Mouse (Mus musculus) heart, adult 2 months (tissue): ENCODE data around the gene Mecom. TPM values are rescaled to one million over a fixed set of nuclear protein-coding genes. Genes with fewer than 3 reads are reported as not detected.

ENCODE experiments used
- DNase-seq, 2 experiments: peaks; one replicate each; pipeline ENCODE4 v3.0.0; 2021
- H3K27ac ChIP-seq: fragments of 200-600 bp; 2 replicates; pipeline ENCODE4 v1.8.1; 2022
- H3K27me3 ChIP-seq: fragments of 200-500 bp; 2 replicates; pipeline ENCODE4 v1.6.1; 2012; ENCODE audit warnings: mild to moderate bottlenecking, low read length, inconsistent platforms, mixed read lengths; ENCODE audit not compliant: control insufficient read depth, insufficient read depth
- H3K36me3 ChIP-seq: fragments of 200-500 bp; 2 replicates; pipeline ENCODE4 v1.6.1; 2012; ENCODE audit warnings: low read length, inconsistent platforms; ENCODE audit not compliant: control insufficient read depth, insufficient read depth
- H3K4me1 ChIP-seq: fragments of 200-500 bp; 2 replicates; pipeline ENCODE4 v1.6.1; 2011; ENCODE audit warnings: low read length; ENCODE audit not compliant: control insufficient read depth, insufficient read depth
- H3K4me3 ChIP-seq: fragments of 200-600 bp; 2 replicates; pipeline ENCODE4 v1.8.1; 2022
- H3K79me2 ChIP-seq: fragments of 200-500 bp; replicated peaks from 2 replicates; pipeline ENCODE4 v1.6.1; 2012; ENCODE audit warnings: mild to moderate bottlenecking, inconsistent platforms, low read length, moderate library complexity, mixed read lengths; ENCODE audit not compliant: control insufficient read depth, insufficient read depth
- H3K9ac ChIP-seq: fragments of 200-500 bp; 2 replicates; pipeline ENCODE4 v1.6.1; 2012; ENCODE audit warnings: low read depth, mild to moderate bottlenecking, control low read depth, inconsistent platforms, low read length, mixed read lengths
- CTCF ChIP-seq: fragments of 200-600 bp; IDR thresholded peaks from 2 replicates; pipeline ENCODE4 v1.8.1; 2022; ENCODE audit warnings: antibody characterized with exemption, mild to moderate bottlenecking, moderate library complexity
- EP300 ChIP-seq: fragments of 200-500 bp; IDR thresholded peaks from 2 replicates; pipeline ENCODE4 v1.6.1; 2011; ENCODE audit warnings: low read depth, low read length, control low read depth; ENCODE audit not compliant: insufficient read depth
- POLR2A ChIP-seq: fragments of 200-500 bp; IDR thresholded peaks from 2 replicates; pipeline ENCODE4 v1.6.1; 2011; ENCODE audit warnings: mild to moderate bottlenecking, low read depth, low read length, control low read depth; ENCODE audit not compliant: insufficient read depth
- WGBS: fragments of 180-500 bp; shearing (Covaris S2); methylation state at CpG from one replicate; pipeline ENCODE4 v1.1.7; 2018; 5-methylcytosine and 5-hydroxymethylcytosine counted together
- intact Hi-C: fragments of 180-260 bp; cut with DNase I; formaldehyde crosslinking; loops from one replicate; pipeline ENCODE4 v1.15.1; 2025
- polyA plus RNA-seq: library from polyadenylated mRNA; depleted of rRNA; stranded (reverse); fragments of >200 nt; gene quantifications from 2 replicates; pipeline ENCODE4 v1.2.3, GENCODE M21; 2012
- total RNA-seq, 2 experiments: library from RNA; stranded (reverse); gene quantifications; 2 replicates each; pipeline ENCODE4 v1.2.3; 2021

The Mecom gene
- total and polyA plus RNA-seq, 3 experiments: 5.2 to 18.6 (median 12.5) TPM

DNA sequence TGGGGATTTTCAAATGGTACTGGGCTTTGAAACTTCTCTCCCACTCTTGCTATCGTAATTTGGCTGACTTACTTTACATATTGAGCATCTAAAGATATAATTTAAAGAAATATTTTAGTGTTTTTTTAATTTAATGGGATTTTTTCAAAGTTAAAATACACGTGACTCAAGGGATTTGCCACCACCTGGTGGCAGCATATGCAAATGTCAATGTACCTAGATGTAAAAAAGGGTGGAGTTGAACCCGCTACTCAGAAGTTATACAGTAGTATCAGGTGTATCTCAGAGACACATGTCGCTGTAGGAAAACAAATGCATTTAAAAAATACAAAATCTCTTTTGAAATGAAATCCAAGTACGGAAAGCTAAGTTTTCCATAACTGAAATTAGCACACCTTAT, 387.5 kb downstream of the Mecom start:
- H3K27ac ChIP-seq: no peak overlapping the region
- peaks cover 4% of the 10 kb centered on the region for H3K4me1 ChIP-seq
- H3K4me3 ChIP-seq: no peak overlapping the region
- H3K9ac ChIP-seq: no peak overlapping the region
- H3K79me2 ChIP-seq: no peaks in the 10 kb centered on the region
- DNase-seq: no peak
- H3K36me3 ChIP-seq: peaks cover 1% of the 10 kb centered on the region; the same call in 1 of the 2 replicates
- H3K27me3 ChIP-seq: no peaks in the 10 kb centered on the region
- no peak for TF ChIP-seq EP300
- peak; percentile 68 for TF ChIP-seq CTCF
- TF ChIP-seq POLR2A: no peak
- 71% methylated on average over 5 of the region's 5 CpGs for WGBS
- intact Hi-C loops: loop anchor here (5.0 to 10.0 kb wide), 3 partner anchors 146 to 357 kb away; no protein-coding TSS in a partner anchor

DNA sequence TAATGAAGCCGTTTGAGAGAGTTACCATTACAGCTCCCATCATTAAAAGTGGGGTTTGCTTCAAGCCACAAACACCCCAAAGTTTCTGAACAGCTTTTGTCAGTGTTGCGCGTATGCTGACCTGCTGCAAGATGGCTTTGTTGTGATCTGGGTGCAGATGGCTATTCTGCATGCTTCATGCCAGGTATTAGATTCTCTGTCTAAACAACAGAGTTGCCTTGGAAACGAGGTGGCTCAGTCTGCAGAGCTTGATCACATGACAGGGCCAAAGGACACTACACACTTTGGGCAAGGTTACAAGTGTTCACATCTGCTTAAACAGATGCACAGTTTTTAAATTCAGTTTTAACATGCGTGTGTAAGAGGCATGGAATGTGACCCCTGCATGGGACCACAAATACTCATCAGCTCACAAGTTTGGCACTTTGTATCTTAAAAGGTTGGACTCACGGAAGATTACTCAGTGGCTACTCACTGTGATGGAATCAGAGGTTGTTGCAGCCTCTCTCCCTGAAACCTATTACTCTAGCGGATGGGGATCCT, 390.6 kb downstream of the Mecom start:
- Histone ChIP-seq H3K27ac (no peak overlapping the region), H3K9ac (no peak overlapping the region), H3K4me3 (no peak overlapping the region), H3K79me2 (no peaks in the 10 kb centered on the region), H3K36me3 (no peaks in the 10 kb centered on the region), H3K27me3 (no peaks in the 10 kb centered on the region), H3K4me1 (peaks cover 4% of the 10 kb centered on the region)
- no peak for TF ChIP-seq POLR2A
- intact Hi-C loops: no loop called here
- 85% methylated on average over 7 of the region's 7 CpGs for WGBS
- no peak for DNase-seq

- Histone ChIP-seq H3K79me2 (no peaks in the 10 kb centered on the region), H3K27me3 (no peaks in the 10 kb centered on the region), H3K4me1 (no peaks in the 10 kb centered on the region; the same call in 1 of the 2 replicates), H3K9ac (no peak overlapping the region), H3K4me3 (no peak overlapping the region), H3K27ac (no peak overlapping the region), H3K36me3 (no peaks in the 10 kb centered on the region)
- WGBS: 89% methylated on average over 7 of the region's 7 CpGs
- no peak for TF ChIP-seq EP300
- no peak for TF ChIP-seq POLR2A
- no peak for TF ChIP-seq CTCF
- DNase-seq: no peak
- intact Hi-C loops: no loop called here
Measured at GRCm38 (mm10) chr3:30154390-30154789, 393.4 kb downstream of the Mecom start.

- no peak for DNase-seq
- 90% methylated on average over 3 of the region's 3 CpGs for WGBS
- Histone ChIP-seq H3K36me3 (no peaks in the 10 kb centered on the region), H3K9ac (no peak overlapping the region), H3K27ac (no peak overlapping the region), H3K27me3 (no peaks in the 10 kb centered on the region), H3K79me2 (no peaks in the 10 kb centered on the region), H3K4me3 (no peak overlapping the region), H3K4me1 (no peaks in the 10 kb centered on the region; the same call in 1 of the 2 replicates)
- no peak for TF ChIP-seq CTCF
- intact Hi-C loops: no loop called here
Measured at GRCm38 (mm10) chr3:30153923-30154331, 393.9 kb downstream of the Mecom start.

DNA sequence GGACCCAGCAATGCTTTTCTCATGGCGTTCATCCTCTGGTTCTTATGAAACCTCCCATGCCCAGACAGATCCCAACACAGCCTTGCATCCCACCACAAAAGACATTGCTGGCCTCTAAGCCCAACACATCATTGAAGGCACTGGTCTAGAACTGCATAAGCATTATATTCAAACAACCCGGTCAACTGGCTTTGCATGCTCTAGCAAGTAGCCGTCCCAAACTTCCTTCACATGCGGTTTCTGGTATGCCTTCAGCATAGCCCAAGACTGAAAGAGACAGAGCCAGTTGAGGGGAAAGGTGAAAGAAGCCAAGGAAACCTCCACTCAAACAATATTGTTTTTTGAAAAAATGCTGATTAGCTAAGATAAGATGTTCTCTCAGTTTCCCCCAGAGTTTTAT, 397.7 kb downstream of the Mecom start:
- DNase-seq: no peak
- Histone ChIP-seq H3K4me1 (peaks cover 1% of the 10 kb centered on the region), H3K36me3 (no peaks in the 10 kb centered on the region), H3K27me3 (no peaks in the 10 kb centered on the region), H3K79me2 (no peaks in the 10 kb centered on the region), H3K4me3 (no peak overlapping the region), H3K9ac (no peak overlapping the region), H3K27ac (no peak overlapping the region)
- intact Hi-C loops: no loop called here
- WGBS: 96% methylated on average over 4 of the region's 4 CpGs
- no peak for TF ChIP-seq CTCF
- no peak for TF ChIP-seq POLR2A
- no peak for TF ChIP-seq EP300

DNA sequence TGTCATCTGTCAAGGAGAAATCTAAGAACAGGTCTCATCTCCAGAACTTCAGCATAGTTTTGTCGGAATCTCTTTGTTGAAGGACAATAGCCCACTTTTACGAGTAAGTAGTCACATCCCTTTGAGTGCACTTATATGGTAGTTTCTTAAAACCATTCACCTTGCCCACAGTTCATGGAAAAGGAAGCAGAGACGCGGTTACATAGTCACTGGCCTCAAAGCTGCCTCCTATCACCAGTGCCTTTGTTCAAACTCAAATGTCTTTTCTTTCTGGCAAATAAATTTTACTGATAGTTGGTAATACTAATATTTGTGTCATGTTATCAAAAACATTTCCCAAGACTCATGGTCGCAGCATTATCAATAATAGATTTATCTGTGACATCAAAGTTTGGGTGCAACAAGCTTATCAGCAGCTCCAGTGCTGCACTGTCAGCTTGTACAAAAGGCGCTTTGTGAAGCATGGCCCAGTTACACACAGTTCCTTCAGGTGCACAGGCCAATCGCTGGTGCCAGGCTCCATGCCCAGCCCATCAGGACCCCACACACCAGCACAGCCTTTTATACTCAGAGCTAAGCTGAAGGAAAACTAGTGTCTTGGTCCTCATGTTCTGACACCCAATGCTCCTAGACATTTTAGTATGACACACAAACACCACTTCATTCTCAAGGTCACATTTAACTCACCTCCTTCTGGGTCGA, 399.3 kb downstream of the Mecom start:
- Histone ChIP-seq H3K9ac (no peak overlapping the region), H3K36me3 (no peaks in the 10 kb centered on the region), H3K4me3 (no peak overlapping the region), H3K4me1 (peaks cover 2% of the 10 kb centered on the region), H3K27ac (no peak overlapping the region), H3K79me2 (no peaks in the 10 kb centered on the region), H3K27me3 (no peaks in the 10 kb centered on the region)
- 88% methylated on average over 8 of the region's 8 CpGs for WGBS
- TF ChIP-seq CTCF (no peak), EP300 (no peak), POLR2A (no peak)
- DNase-seq: no peak
- intact Hi-C loops: no loop called here
